Mouse (Mus musculus) cerebellum, postnatal 36 days (tissue): ENCODE results near the gene Gm35549.
"Not testable (repeated sequence)": the region's sequence is repeated elsewhere in the genome, so short reads cannot be mapped to it uniquely, and the experiment has no call there.

ENCODE experiments used
- DNase-seq, 2 experiments: peaks; one replicate each; pipeline ENCODE4 v3.0.0; 2021 to 2022; ENCODE audit warnings: mixed read lengths in 2 of 2

Gm35549 gene

DNA sequence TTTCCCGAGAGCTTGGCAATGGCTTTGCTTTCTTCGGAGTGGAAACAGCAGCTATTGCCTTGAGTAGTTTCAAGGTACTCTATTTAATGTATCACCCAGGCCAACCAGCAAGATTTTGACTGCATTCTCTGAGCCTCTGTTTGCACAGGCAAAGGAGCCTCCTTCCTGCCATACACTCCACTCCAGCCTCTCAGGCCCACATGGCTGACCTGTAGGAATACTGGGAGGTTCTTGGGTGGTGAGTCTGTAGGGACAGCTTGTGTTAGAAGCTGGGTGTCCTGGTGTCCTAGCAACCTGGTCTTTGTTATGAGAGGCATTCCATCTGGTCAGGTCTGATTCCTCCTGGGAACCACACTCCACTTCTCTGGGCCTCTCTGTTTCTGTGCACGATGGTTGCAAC is at the start of gene Gm35549:
Gene Gm35549, minus strand, starts transcription at position 276 of the 400 bp plus-strand sequence.
- DNase-seq, result no peak

DNA sequence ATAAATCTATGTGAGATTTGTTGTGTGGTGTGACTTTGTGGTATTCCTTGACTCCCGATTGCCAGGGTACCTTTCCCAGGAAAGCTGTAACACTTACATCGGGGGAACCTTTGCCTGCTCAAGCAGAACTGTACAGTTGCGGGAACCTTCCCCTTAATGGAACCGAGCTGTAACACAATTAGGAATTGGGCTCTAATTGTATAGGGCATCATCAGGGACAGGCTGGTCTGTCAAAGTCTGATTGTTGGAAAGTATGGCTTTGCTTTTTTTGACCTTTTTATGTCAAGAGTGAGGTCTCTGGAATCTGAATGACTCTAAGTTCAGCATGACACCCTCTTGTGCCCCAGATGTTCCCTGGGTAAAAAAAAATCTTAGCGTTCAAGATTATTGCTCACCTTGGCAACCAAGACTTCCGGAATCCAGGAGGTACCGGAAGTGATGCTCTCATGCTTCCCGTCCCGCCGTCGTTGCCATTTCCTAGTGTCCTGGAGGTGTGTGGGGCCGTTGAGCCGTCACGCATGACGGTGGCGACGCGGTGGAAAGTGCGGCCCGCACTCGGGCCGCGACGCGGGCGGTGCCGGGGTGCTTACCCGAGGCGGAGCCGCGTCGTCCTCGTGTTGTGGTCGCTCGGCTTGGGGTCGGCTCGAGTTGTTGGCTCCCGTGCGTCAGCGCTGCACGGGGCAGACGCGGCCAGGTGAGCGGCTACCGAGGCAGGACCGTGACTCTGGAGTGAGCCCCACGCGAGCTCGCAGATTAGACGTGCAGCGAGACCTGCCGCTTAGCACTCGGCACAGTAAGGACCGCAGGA is 42.7 kb upstream of the Gm35549 start:
- DNase-seq, result peak; percentile 67

DNA sequence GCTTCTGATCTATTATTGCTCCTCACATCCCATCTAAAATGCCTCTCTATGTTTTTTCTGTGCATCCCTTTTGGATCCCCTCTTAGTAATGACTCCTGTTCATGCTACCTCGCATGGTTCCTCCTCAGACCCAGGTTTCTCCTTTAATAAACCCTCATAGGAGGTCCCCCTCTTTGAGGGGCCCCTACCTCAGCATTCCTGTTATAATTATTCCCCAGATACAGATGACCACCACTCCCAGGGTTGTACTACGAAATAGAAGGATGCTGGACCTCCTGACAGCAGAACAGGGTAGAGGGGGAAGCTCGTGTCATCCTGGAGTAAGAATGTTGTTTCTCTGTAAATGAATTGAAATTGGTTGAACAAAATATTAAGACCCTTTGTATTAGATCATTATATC is 41.5 kb upstream of the Gm35549 start, which contains the start of gene Zkscan7:
Gene Zkscan7, plus strand, starts transcription at position 301 of the 400 bp plus-strand sequence.
- DNase-seq, result no peak

DNA sequence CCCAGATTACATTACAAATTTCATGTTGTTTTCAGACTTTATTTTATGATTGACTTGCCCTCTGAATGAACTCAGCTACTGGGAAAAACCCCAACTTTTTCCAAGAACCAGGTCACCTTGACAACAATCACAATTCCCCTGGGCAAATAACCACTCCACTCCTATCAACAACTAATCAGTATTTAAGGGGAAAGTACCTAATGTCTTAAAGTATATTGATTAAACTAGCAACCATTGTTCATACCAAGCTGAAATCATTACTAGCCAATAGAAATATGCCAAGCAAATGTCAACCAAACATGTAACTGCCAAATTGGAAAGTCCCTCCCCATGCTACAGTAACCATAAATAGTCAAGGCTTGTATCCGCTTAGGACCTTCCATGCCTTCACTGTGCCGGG is 31.3 kb upstream of the Gm35549 start:
- no peak for DNase-seq

DNA sequence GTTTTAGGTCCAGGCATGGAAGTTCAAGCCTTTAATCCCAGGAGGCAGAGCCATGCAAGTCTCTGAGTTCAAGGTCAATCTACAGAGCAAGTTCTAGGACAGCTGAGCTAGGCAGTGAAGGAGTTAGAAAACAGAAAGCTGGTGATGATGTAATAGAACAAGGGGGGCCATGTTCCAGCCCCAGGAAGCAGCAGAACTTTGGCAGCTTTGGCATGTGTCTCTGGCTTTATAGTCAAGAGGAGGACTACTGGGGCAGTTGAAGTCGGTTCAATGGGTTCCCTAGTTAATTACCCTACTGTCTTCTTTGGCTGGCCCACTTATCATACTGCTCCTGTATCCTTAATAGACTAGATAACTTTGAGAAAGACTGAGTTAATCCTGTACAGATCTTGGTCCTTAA is 30.8 kb upstream of the Gm35549 start:
- DNase-seq, result no peak

DNA sequence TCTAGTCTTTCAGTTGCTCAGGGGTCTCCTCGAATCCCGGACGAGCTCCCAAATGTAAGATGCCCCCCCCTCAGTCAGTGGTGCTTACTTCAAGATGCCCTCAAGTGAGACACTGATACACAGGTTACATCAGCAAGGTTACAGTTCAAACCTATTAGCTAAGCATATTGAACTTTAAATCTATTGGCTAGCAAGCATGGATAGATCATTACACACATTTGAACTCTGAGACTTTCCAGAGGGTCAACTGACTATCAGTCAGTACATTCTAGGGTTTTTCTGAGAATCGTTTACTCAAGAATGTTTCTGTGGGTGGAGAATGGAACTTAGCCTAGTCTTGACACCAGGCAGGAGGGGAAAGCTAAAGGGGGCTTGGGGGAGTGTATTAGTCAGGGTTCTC is 28.8 kb upstream of the Gm35549 start:
- no peak for DNase-seq

DNA sequence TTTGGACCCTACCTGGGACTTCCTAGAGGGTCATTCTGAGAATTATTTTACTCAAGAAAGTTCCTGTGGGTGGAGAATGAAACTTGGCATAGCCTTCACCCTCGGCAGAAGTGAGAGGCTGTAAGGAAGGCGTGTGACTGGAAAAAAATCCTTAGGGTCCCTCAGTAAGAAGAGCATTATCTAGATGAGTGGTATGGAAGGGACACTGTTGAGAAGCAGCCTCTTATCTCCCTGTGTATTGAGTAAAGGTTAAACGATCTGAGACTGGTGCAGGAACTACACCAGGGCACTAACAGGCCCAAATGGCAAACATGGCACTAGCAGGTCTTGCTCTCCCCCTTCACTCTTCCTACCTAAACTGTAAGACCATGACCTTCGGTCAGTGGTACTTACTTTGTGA is 22.4 kb upstream of the Gm35549 start:
- no peak for DNase-seq

DNA sequence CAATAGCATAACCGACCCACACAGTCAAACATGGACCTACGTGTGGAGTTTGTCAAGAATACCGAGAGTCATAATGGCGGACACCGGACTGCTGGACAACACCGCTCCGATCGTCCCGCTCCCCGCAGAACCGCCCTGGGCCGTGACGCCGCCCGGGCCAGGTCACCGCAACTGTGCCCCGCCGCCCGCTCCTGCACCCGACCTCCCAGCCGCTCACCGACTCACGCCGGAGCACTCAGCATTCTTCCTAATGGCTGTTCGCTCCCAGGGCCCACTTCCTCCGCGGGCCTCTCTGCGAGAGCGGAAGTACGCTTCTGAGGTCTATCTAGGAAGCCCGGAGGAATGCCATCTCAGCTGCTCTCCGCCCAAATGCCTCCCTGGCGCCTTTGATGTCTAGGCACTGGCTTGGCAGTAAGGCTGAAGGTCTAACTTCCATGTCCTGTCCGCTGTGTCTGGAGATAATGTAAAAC is 21.9 kb upstream of the Gm35549 start, which contains the start of gene Zfp445:
Gene Zfp445, minus strand, starts transcription at position 310 of the 470 bp plus-strand sequence.
- DNase-seq, result peak; percentile 76 to 79

- DNase-seq, result no peak
These were observed 21.0 kb upstream of the Gm35549 start for GRCm38 (mm10) chr9:122864848-122865247.

- no peak for DNase-seq
These were observed 19.9 kb upstream of the Gm35549 start for GRCm38 (mm10) chr9:122863731-122864130.

DNA sequence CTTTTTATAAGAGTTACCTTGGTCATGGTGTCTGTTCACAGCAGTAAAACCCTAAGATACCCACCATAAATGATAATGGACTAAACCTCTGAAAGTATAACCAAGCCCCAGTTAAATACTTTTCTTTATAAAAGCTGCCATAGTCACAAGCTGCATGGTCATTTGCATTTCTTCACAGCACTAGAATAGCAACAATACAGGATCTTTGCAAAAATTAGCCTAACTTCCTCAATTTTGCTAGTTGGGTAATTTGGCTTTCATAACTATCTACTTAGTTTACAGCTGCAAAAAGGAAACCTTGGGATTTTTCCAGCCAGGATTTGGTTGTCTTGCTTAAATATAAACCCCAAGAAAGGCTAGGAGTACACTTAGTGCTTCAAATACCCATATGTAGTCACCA is 16.9 kb upstream of the Gm35549 start:
- no peak for DNase-seq

DNA sequence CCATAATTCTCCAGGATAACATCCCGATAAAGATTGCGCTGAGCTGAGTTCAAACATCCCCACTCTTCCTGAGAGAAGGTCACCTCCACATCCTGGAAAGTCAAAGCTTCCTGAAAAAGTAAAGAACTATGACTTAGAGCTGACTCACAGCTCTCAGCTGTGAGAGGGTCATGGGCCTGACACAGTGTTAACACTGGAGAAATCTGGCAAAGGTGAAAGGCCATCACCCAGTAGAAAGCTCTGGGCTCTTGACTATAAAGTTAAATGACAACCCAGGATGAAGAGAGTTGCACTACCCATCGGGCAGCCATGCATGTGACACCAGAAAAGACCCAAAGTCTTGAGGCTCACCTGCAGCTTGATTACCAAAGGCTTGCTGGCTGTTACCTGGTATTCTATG is 12.9 kb upstream of the Gm35549 start:
- DNase-seq, result no peak

DNA sequence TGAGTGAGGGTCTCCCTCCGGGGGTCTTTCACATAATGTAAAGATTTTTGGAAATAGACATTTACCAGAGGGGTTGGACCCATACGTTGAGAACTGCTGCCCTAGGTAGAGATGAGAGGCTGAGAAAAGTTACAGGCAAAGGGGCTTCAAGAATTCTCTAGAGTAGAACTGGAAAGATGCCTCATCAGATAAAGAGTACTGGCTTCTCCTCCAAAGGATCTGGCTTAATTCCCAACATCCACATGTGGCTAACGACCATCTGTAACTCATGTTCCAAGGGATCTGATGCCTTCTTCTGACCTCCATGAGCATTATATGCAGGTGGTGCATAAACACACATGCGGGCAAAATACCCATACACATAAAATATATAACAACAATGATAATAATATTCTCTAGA is 11.8 kb upstream of the Gm35549 start:
- DNase-seq, result no peak

- DNase-seq, result not testable (repeated sequence)
These were observed 11.3 kb upstream of the Gm35549 start for GRCm38 (mm10) chr9:122855141-122855540.

GRCm38 (mm10) chr9:122854526-122854925 is 10.7 kb upstream of the Gm35549 start:
- DNase-seq, result no peak

DNA sequence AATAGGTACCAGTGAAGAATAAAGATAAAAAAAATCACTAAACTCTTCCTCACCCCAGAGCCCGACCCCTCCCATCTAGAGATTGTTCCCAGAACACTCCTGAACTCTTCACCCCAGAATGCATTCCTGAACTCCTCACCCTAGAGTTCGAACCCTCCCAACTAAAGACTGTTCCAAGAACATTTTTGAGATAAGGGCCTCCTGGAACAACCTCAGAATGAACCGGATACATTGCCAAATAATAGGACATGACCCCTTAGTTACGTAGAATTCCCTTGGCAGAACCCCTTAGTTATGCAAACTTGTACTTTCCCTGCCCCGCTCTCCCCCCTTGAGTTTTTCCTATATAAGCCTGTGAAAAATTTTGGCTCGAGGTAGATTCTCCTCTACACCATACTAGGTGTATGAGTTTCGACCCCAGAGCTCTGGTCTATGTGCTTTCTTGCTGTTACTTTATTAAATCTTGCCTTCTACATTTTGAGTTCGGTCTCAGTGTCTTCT is 4.0 kb upstream of the Gm35549 start:
- not testable (repeated sequence) for DNase-seq

DNA sequence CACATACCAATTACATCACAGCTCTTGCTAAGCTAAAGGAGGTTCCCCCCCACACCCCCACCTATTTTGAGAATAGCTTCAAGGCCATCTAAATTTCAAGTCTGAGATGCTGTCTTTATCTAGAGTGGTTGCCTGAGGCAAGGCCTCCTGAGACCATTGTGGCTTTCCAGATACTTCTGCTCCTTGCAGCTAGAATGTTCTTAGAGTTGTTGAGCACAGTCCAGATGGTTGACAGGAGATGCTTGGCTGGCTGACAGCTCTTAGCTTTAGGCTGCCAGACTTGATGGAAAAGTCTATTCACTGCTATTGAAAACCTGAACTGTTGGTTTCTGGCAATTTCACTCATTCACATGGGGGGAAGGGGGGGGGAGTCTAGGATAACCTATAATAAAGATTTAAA is 2.3 kb upstream of the Gm35549 start:
- peak; percentile 18 to 20 for DNase-seq

- no peak for DNase-seq
These were observed 1.8 kb upstream of the Gm35549 start for GRCm38 (mm10) chr9:122845621-122846020.

DNA sequence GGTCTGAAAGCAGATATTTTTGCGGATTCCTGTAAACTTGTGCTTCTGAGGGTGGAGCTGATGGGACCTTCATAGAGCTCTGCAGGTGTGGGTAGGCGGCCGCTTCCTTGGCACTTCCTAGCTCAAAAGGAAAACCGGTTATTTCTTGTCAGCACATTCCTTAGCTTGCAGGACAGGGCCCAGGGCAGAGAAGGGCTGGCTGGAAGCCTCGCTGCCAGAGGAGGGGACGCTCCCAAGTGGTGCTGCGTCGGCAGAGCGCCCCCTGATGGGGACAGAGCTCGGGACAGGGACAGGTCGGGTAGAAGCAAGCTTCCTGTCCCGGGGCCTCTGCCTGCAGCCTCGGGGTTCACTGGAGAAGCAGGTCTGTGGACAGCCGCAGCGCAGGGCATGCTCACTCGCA is 6.2 kb downstream of the Gm35549 start:
- peak; percentile 12 to 19 for DNase-seq

- no peak for DNase-seq
These were observed 6.6 kb downstream of the Gm35549 start for GRCm38 (mm10) chr9:122837216-122837615.

DNA sequence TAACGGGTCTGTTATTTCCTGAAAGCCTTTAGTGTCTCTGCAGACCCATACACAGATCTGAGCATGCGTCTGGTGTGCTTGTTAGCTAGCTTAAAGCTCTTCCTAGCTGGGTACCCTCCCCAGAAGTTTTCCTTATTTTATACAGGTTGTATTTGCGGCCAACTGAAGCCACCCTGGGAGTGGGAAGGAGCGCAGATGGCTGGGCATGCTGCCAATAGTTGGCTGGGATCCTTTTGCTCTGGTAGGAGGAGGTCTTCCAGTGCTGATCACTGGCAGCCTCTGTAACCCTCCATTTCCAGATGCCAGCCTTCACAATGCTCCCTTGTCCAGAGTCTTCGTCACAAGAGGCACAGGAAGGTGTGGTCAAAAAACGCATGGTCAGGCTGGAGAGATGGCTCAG is 7.0 kb downstream of the Gm35549 start:
- DNase-seq, result peak; percentile 53 to 63

GRCm38 (mm10) chr9:122836126-122836525 is 7.7 kb downstream of the Gm35549 start:
- no peak for DNase-seq

- DNase-seq, result no peak
These were observed 13.9 kb downstream of the Gm35549 start for GRCm38 (mm10) chr9:122829826-122830380.

GRCm38 (mm10) chr9:122826743-122827142 is 17.1 kb downstream of the Gm35549 start:
- DNase-seq, result no peak
